10 mouse cellular contexts compared by ENCODE assay signal in genomic region chr7:127185601-127186000, GRCm38 (mm10). TPM values are rescaled to one million over a fixed set of nuclear protein-coding genes. Genes with fewer than 3 reads are reported as not detected.
DNase-seq lines count a peak whose midpoint lies in the region; ATAC-seq and TF ChIP-seq lines count a peak whose summit lies in the region.
"Had no signal": no experiment of that assay in that cellular context is flagged by ENCODE, and none has a peak within 500 bp of the region (broad histone marks: within the 10 kb centered on the region; RNA-seq: fewer than 3 reads in every experiment).

No protein-coding gene starts in this region.

- TF ChIP-seq EP300 in CH12.LX (IDR thresholded peaks at IDR 0.05; ENCODE audit: low read length): no peak
- TF ChIP-seq EP300 in liver, postnatal 0 days (IDR thresholded peaks at IDR 0.05; ENCODE audit: low read depth): no peak

- no peak overlapping the region for H3K4me3 ChIP-seq in kidney, embryonic 16.5 days (ENCODE audit: low read length)
- H3K4me3 ChIP-seq in CH12.LX (replicated peaks in 1 of 3; ENCODE audit: low read depth in 2 of 3, low read length in 2 of 3, poor library complexity in 1 of 3): no peak overlapping the region
- no peak overlapping the region for H3K4me3 ChIP-seq in G1E (ENCODE audit: low read depth, low read length)
- H3K4me3 ChIP-seq in liver, postnatal 0 days (ENCODE audit: low read depth, low read length): no peak overlapping the region
- H3K4me3 ChIP-seq: limb, embryonic 13.5 days had no signal

- no peak overlapping the region for H3K9ac ChIP-seq in kidney, embryonic 16.5 days (replicated peaks; ENCODE audit: low read length)
- H3K9ac ChIP-seq in CH12.LX (ENCODE audit: insufficient read depth, low read depth): no peak overlapping the region
- no peak overlapping the region for H3K9ac ChIP-seq in liver, postnatal 0 days (replicated peaks)
- H3K9ac ChIP-seq: limb, embryonic 13.5 days had no signal

- TF ChIP-seq CTCF in CH12.LX (conservative IDR thresholded peaks at IDR 0.05 in 1 of 2, IDR thresholded peaks at IDR 0.05 in 1 of 2; ENCODE audit: low read depth in 2 of 2, low read length in 2 of 2): peak; percentile 24 to 85; a peak in 2 of 4 replicates
- TF ChIP-seq CTCF in G1E (IDR thresholded peaks at IDR 0.05; ENCODE audit: low read depth, low read length): 0 out of 2 replicates have a peak, but pooled peaks have one; percentile 13
- peak; percentile 77 for TF ChIP-seq CTCF in liver, postnatal 0 days (IDR thresholded peaks at IDR 0.05; ENCODE audit: low read depth)

- no peaks in the 10 kb centered on the region for H3K9me3 ChIP-seq in kidney, embryonic 16.5 days (ENCODE audit: low read length)
- peaks cover under 1% of the 10 kb centered on the region for H3K9me3 ChIP-seq in CH12.LX (replicated peaks; ENCODE audit: low read length)
- no peaks in the 10 kb centered on the region for H3K9me3 ChIP-seq in G1E (replicated peaks)
- H3K9me3 ChIP-seq in liver, postnatal 0 days (ENCODE audit: low read length): no peaks in the 10 kb centered on the region
- H3K9me3 ChIP-seq: limb, embryonic 13.5 days had no signal

- in situ Hi-C loops in CH12.LX (cut with MboI; ENCODE audit: low pct_ligation_motif_present, low pct_unique_long_range_greater_than_20kb, low sequenced_read_pairs): loop anchor here (5.0 kb wide), 2 partner anchors 48 to 493 kb away; partner anchors contain the start of gene Spn

- H3K27ac ChIP-seq in kidney, embryonic 16.5 days (ENCODE audit: low read length): no peak overlapping the region
- peak overlapping the region; percentile 54; the same call in 1 of the 2 replicates for H3K27ac ChIP-seq in CH12.LX (ENCODE audit: insufficient read depth, low read depth)
- no peak overlapping the region for H3K27ac ChIP-seq in liver, postnatal 0 days (ENCODE audit: low read depth)
- H3K27ac ChIP-seq: limb, embryonic 13.5 days had no signal

- ATAC-seq in kidney, embryonic 16.5 days (ENCODE audit: low FRiP score, low TSS enrichment): peak; percentile 50; the same call in 1 of the 2 replicates
- ATAC-seq in G1E (ENCODE audit: extremely low read depth, insufficient number of reproducible peaks, low FRiP score, poor library complexity, severe bottlenecking): no peak
- ATAC-seq in liver, postnatal 0 days: peak; percentile 16; the same call in 1 of the 2 replicates

- DNase-seq in kidney, postnatal 25 days: no peak
- DNase-seq in CH12.LX (ENCODE audit: extremely low read depth): no peak
- no peak for DNase-seq in G1E (ENCODE audit: low spot score)
- DNase-seq in liver, postnatal 0 days: peak; percentile 23
- no peak for DNase-seq in urinary bladder, postnatal 25 days (ENCODE audit: low spot score)
- DNase-seq in ovary, postnatal 10 days (ENCODE audit: low spot score): no peak
- DNase-seq: cerebellum, adult 8-10 months; gastrocnemius, postnatal 36 days had no signal

- dilution Hi-C loops in CH12.LX (cut with MboI; ENCODE audit: extremely low pct_ligation_motif_present, extremely low pct_unique_long_range_greater_than_20kb, low sequenced_read_pairs): no loop called here

- peaks cover 8% of the 10 kb centered on the region; the same call in 1 of the 2 replicates for H3K79me2 ChIP-seq in CH12.LX (replicated peaks; ENCODE audit: control insufficient read depth, extremely low read depth, insufficient read depth, poor library complexity, severe bottlenecking)

- no peaks in the 10 kb centered on the region for H3K4me1 ChIP-seq in kidney, embryonic 16.5 days (ENCODE audit: insufficient read depth, low read length)
- peaks cover 34 to 81% of the 10 kb centered on the region in 2 experiments for H3K4me1 ChIP-seq in CH12.LX (ENCODE audit: control insufficient read depth in 1 of 2, insufficient read depth in 2 of 2)
- peaks cover 86% of the 10 kb centered on the region for H3K4me1 ChIP-seq in G1E (ENCODE audit: insufficient read depth, low read depth, low read length)
- peaks cover 12% of the 10 kb centered on the region for H3K4me1 ChIP-seq in liver, postnatal 0 days (ENCODE audit: insufficient read depth)
- H3K4me1 ChIP-seq: limb, embryonic 13.5 days had no signal

- no peak for TF ChIP-seq POLR2A in CH12.LX (IDR thresholded peaks at IDR 0.05; ENCODE audit: low read depth, low read length)

- 65% methylated on average over 3 of the region's 3 CpGs for WGBS in kidney, embryonic 16.5 days
- 54% methylated on average over 3 of the region's 3 CpGs for WGBS in liver, postnatal 0 days (ENCODE audit: insufficient replicate concordance)

- no peaks in the 10 kb centered on the region for H3K36me3 ChIP-seq in kidney, embryonic 16.5 days (ENCODE audit: insufficient read depth, low read length)
- peaks cover 29 to 75% of the 10 kb centered on the region in 2 experiments for H3K36me3 ChIP-seq in CH12.LX (replicated peaks in 1 of 2; ENCODE audit: control insufficient read depth in 1 of 2, insufficient read depth in 1 of 2, low read length in 1 of 2)
- H3K36me3 ChIP-seq in G1E (replicated peaks): peaks cover 35% of the 10 kb centered on the region
- H3K36me3 ChIP-seq in liver, postnatal 0 days (replicated peaks; ENCODE audit: insufficient read depth, low read length): no peaks in the 10 kb centered on the region
- H3K36me3 ChIP-seq: limb, embryonic 13.5 days had no signal

- peak; percentile 69 for TF ChIP-seq RAD21 in CH12.LX (IDR thresholded peaks at IDR 0.05; ENCODE audit: low read depth, low read length)

- no peak overlapping the region for H3K4me2 ChIP-seq in kidney, embryonic 16.5 days (replicated peaks; ENCODE audit: low read depth, low read length)
- 0 out of 2 replicates have a peak overlapping the region, but pooled peaks have one; percentile 18 for H3K4me2 ChIP-seq in CH12.LX (ENCODE audit: insufficient read depth, low read depth, poor library complexity, severe bottlenecking)
- no peak overlapping the region for H3K4me2 ChIP-seq in liver, postnatal 0 days (ENCODE audit: low read depth, low read length)
- H3K4me2 ChIP-seq: limb, embryonic 13.5 days had no signal

- H3K27me3 ChIP-seq in kidney, embryonic 16.5 days (ENCODE audit: insufficient read depth, low read length): no peaks in the 10 kb centered on the region
- no peaks in the 10 kb centered on the region for H3K27me3 ChIP-seq in CH12.LX (replicated peaks)
- H3K27me3 ChIP-seq in G1E (ENCODE audit: insufficient read depth, low read length): no peaks in the 10 kb centered on the region
- no peaks in the 10 kb centered on the region for H3K27me3 ChIP-seq in liver, postnatal 0 days (ENCODE audit: insufficient read depth, low read length)
- H3K27me3 ChIP-seq: limb, embryonic 13.5 days had no signal

TF ChIP-seq in CH12.LX, 34 proteins besides CTCF, POLR2A, EP300 and RAD21:
- TF ChIP-seq BHLHE40 (IDR thresholded peaks at IDR 0.05; ENCODE audit: low read depth, low read length) (no peak), SMC3 (IDR thresholded peaks at IDR 0.05; ENCODE audit: low read depth, low read length) (peak; percentile 72)
TF ChIP-seq in CH12.LX: peak in this region for 1.

RNA-seq across cellular contexts. Expression of gene Cd2bp2, which starts 10.2 kb away (rescaled TPM):
- 66.9 and 68.7 TPM in 2 replicates for polyA plus RNA-seq in kidney, embryonic 16.5 days (2015; fragmentation: Nextera tagmentation; extraction: Ambion mirVana)
- total RNA-seq in CH12.LX (2012; rRNA removed): 66.8 and 78.5 TPM in 2 replicates
- 62.4 and 63.3 TPM in 2 replicates for total RNA-seq in CH12.LX (2014; rRNA removed)
- polyA plus RNA-seq in CH12.LX (2012; ENCODE audit: insufficient read length, low read depth): 57.4 and 72.8 TPM in 2 replicates
- total RNA-seq in G1E (2014; fragmentation: Nextera tagmentation): 23.3 and 37.2 TPM in 2 replicates
- 79.3 and 84.6 TPM in 2 replicates for total RNA-seq in G1E (2017)
- polyA plus RNA-seq in G1E (2012): 71.8 and 73.7 TPM in 2 replicates
- polyA plus RNA-seq in liver, postnatal 0 days (2015; fragmentation: Nextera tagmentation; extraction: Ambion mirVana): 11.5 and 14.0 TPM in 2 replicates

RNA-seq across cellular contexts. Expression of gene Tbc1d10b, which starts 22.7 kb away (rescaled TPM):
- 23.2 and 25.8 TPM in 2 replicates for polyA plus RNA-seq in kidney, embryonic 16.5 days (2015; fragmentation: Nextera tagmentation; extraction: Ambion mirVana)
- total RNA-seq in CH12.LX (2012; rRNA removed) (25.9 and 28.0 TPM in 2 replicates), CH12.LX (2014; rRNA removed) (17.9 and 18.2 TPM in 2 replicates), G1E (2014; fragmentation: Nextera tagmentation) (19.5 and 26.7 TPM in 2 replicates), G1E (2017) (38.3 and 40.1 TPM in 2 replicates)
- polyA plus RNA-seq in CH12.LX (2012; ENCODE audit: insufficient read length, low read depth) (25.6 and 26.6 TPM in 2 replicates), G1E (2012) (72.0 and 74.1 TPM in 2 replicates)
- polyA plus RNA-seq in liver, postnatal 0 days (2015; fragmentation: Nextera tagmentation; extraction: Ambion mirVana): 8.3 and 8.6 TPM in 2 replicates

RNA-seq across cellular contexts. Expression of gene Mylpf, which starts 23.1 kb away (rescaled TPM):
- 26.7 and 28.8 TPM in 2 replicates for polyA plus RNA-seq in kidney, embryonic 16.5 days (2015; fragmentation: Nextera tagmentation; extraction: Ambion mirVana)
- 3.0 and 4.2 TPM in 2 replicates for total RNA-seq in CH12.LX (2012; rRNA removed)
- total RNA-seq in CH12.LX (2014; rRNA removed): 0.49 and 3.2 TPM in 2 replicates
- 4.1 and 5.2 TPM in 2 replicates for polyA plus RNA-seq in CH12.LX (2012; ENCODE audit: insufficient read length, low read depth)
- 2.6 TPM in 1 of 2 replicates, not detected in the other for total RNA-seq in G1E (2014; fragmentation: Nextera tagmentation)
- 2.8 TPM in 2 replicates for total RNA-seq in G1E (2017)
- 0.44 and 0.94 TPM in 2 replicates for polyA plus RNA-seq in G1E (2012)
- 19.7 and 94.3 TPM in 2 replicates for polyA plus RNA-seq in liver, postnatal 0 days (2015; fragmentation: Nextera tagmentation; extraction: Ambion mirVana)

RNA-seq across cellular contexts. Expression of gene Zfp553, which starts 47.3 kb away (rescaled TPM):
- 45.2 and 46.0 TPM in 2 replicates for polyA plus RNA-seq in kidney, embryonic 16.5 days (2015; fragmentation: Nextera tagmentation; extraction: Ambion mirVana)
- total RNA-seq in CH12.LX (2012; rRNA removed) (17.4 and 18.8 TPM in 2 replicates), CH12.LX (2014; rRNA removed) (8.6 and 9.8 TPM in 2 replicates), G1E (2014; fragmentation: Nextera tagmentation) (11.7 and 20.0 TPM in 2 replicates), G1E (2017) (22.0 and 25.2 TPM in 2 replicates)
- polyA plus RNA-seq in CH12.LX (2012; ENCODE audit: insufficient read length, low read depth) (15.0 and 15.2 TPM in 2 replicates), G1E (2012) (25.3 and 26.2 TPM in 2 replicates)
- 4.0 and 5.3 TPM in 2 replicates for polyA plus RNA-seq in liver, postnatal 0 days (2015; fragmentation: Nextera tagmentation; extraction: Ambion mirVana)

RNA-seq across cellular contexts. Expression of gene Sept1, which starts 47.3 kb away (rescaled TPM):
- polyA plus RNA-seq in kidney, embryonic 16.5 days (2015; fragmentation: Nextera tagmentation; extraction: Ambion mirVana): 18.6 and 26.6 TPM in 2 replicates
- 73.8 and 92.3 TPM in 2 replicates for total RNA-seq in CH12.LX (2012; rRNA removed)
- 42.1 and 42.7 TPM in 2 replicates for total RNA-seq in CH12.LX (2014; rRNA removed)
- polyA plus RNA-seq in CH12.LX (2012; ENCODE audit: insufficient read length, low read depth): 147 and 171 TPM in 2 replicates
- 128 and 141 TPM in 2 replicates for total RNA-seq in G1E (2014; fragmentation: Nextera tagmentation)
- 51.1 and 54.9 TPM in 2 replicates for total RNA-seq in G1E (2017)
- 263 and 305 TPM in 2 replicates for polyA plus RNA-seq in G1E (2012)
- 16.7 and 17.3 TPM in 2 replicates for polyA plus RNA-seq in liver, postnatal 0 days (2015; fragmentation: Nextera tagmentation; extraction: Ambion mirVana)

Comparison
In these comparisons a context has a peak if more than half of its experiments do, and no peak if none do; other contexts are left out.
1. CTCF ChIP-seq: peak in every context shown above with its lines; median percentile 77 in liver, postnatal 0 days; 54 in CH12.LX; 13 in G1E.